Mouse (Mus musculus) gastrocnemius, adult 18-20 months (tissue): ENCODE measurements around the gene Peli3. TPM values are rescaled to one million over a fixed set of nuclear protein-coding genes. Genes with fewer than 3 reads are reported as not detected.
A peak's percentile ranks its signal among the peaks of the same experiment; 100 is the strongest.

Source experiments
- DNase-seq: peaks from one replicate; pipeline ENCODE4 v3.0.0; 2021; ENCODE audit warnings: low spot score
- total RNA-seq, 2 experiments: library from RNA; stranded (reverse); gene quantifications; 2 replicates each; pipeline ENCODE4 v1.2.3; 2021

Gene Peli3
- total RNA-seq, 2 experiments from 2014 or later: 2.4 to 2.7 TPM

DNA sequence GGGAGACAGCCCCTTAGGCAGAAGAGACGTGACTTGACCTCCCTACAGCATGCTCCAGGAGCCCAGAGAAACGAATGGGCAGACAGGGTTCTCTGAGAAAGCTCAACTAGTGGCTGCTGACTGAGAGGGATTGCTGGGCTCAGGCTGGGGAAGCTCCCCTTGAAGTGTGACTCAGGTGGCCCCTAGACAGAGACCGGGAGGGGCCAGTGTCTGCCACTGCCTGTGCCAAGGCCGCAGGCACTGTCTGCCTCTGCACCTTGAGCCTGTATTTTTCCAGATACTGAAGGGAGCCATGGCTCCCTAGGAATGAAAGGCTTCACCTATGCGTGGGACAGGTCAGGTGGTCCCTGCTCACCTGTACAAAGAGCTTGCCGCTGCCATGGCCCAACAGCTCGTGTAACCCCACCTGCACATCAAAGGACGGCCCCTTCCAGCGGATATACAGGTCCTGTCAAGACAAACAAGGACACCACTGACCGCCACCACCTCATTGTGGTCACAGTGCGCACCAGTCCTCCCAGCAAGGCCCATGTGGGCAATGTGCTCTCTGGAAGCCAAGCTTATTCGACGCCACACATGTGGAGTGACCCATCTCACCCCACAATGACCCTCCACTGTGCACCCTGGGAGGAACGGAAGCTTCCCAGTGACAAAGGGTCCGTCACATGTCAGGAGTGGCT, 26.9 kb downstream of the Peli3 start:
- DNase-seq: no peak

GRCm38 (mm10) chr19:4909376-4909775, 33.6 kb downstream of the Peli3 start:
- peak; percentile 44 for DNase-seq

DNA sequence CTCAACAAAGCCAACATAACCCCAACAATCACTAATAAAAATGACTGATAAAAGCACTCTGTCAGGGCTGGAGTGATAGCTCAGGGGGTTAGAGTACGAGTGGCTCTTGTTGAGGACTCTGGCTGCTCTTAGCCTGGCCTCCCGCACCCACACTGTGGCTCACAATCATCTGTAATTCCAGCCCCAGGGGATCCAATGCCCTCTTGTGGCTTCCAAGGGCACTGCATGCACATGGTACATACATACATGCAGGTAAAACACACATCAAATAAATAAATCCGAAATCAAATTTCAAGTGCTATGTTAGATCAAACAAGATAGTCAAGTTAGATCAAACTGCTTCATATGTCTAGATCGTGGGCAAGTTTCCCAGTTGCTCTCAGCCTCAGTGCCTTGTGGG, 34.8 kb downstream of the Peli3 start:
- peak; percentile 28 for DNase-seq

DNA sequence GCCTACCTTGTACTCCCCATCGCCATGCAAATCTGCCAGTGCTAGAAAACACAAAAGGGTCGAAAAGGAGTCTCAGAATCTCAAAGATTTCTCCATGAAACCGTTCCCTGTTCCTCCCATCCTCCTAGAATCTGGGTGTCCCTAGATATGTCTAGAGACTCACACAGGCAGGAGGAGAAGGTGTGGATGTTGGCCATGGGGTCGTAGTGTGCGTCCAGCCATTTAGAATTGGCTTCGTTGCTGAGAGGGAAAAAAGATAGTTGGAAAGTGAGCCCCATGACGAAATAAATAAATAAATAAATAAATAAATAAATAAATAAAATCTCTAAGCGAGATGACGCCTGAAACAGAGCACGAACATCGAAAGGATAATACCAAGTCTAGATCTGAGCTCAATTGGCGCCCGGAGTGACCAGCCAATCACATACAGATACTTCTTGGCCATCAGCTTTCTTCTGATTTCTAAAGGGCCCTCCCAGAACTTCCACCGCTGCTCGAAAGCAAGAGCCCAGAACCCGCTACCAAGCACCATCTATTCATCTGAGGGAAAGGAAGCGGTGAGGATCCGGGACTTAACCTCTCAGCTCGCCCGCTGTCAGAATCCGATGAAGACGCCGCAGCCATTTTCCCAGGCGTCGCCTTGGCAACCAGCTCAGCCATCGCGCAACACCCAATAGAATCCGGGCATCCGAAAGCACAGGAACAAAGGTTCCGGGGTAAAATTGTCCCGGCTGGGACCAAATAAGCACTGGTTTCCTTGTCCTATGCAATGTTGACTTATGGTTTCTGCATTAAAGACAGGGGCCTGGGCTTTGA, 36.7 kb downstream of the Peli3 start, which contains the start of gene Bbs1:
Gene Bbs1, minus strand, starts transcription at position 650 of the 816 bp plus-strand sequence.
- DNase-seq: peak; percentile 79

- no peak for DNase-seq
Measured at GRCm38 (mm10) chr19:4899888-4900287, 43.0 kb downstream of the Peli3 start.

DNA sequence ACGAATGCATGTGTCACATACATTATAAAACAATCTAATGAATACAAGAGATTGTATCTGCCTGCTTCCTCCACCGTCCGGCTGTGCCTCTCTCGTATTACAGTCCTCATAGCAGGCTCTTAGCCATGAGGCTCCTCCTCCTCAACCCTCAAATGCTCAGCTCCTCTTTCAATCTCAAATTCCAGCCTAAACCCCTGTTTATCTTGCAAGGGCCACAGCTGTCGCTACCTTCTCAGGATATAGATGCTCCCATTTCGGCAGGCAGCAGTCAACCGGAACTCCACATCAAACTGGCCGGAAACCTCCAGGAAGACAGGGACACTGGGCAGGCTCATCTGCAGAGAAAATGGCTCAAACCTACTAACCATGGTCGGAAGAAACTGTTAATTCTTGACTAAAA, 44.0 kb downstream of the Peli3 start:
- DNase-seq: no peak

- DNase-seq: no peak
Measured at GRCm38 (mm10) chr19:4896780-4897520, 46.0 kb downstream of the Peli3 start.

GRCm38 (mm10) chr19:4891798-4892197, 51.1 kb downstream of the Peli3 start:
- DNase-seq: no peak

- no peak for DNase-seq
Measured at GRCm38 (mm10) chr19:4889791-4890190, 53.1 kb downstream of the Peli3 start.

GRCm38 (mm10) chr19:4883961-4884360, 59.0 kb downstream of the Peli3 start:
- DNase-seq: no peak

Other genes starting within 250 kb of the Peli3 start
- under 1 TPM in 1 of 2 experiments, not detected in 1; 0.31 TPM for gene Gm960, start 244.5 kb downstream of the Peli3 start, total RNA-seq
- gene Sptbn2, start 232.0 kb downstream of the Peli3 start, total RNA-seq: under 1 TPM; 0.02 to 0.07 TPM
- 1 to 10 TPM; 2.3 to 2.7 TPM for gene Rbm4b, start 186.6 kb downstream of the Peli3 start, total RNA-seq
- gene Rbm4, start 149.2 kb downstream of the Peli3 start, total RNA-seq: 10 to 100 TPM; 31.4 to 34.8 TPM
- gene Gm21992, start 131.5 kb downstream of the Peli3 start, total RNA-seq: 10 to 100 TPM in 1 of 2 experiments, 1 to 10 TPM in 1; 6.8 to 12.7 TPM
- 10 to 100 TPM in 1 of 2 experiments, 1 to 10 TPM in 1; 8.0 to 10.5 TPM for gene Rbm14, start 131.5 kb downstream of the Peli3 start, total RNA-seq
- gene Ccs, start 103.8 kb downstream of the Peli3 start, total RNA-seq: 10 to 100 TPM; 20.0 to 24.1 TPM
- gene Ccdc87, start 103.8 kb downstream of the Peli3 start, total RNA-seq: not detected
- gene Ctsf, start 88.0 kb downstream of the Peli3 start, total RNA-seq: 10 to 100 TPM; 26.6 to 30.1 TPM
- 1,000 to 10,000 TPM; 7,595 to 9,342 TPM for gene Actn3, start 65.2 kb downstream of the Peli3 start, total RNA-seq
- gene Zdhhc24, start 64.5 kb downstream of the Peli3 start, total RNA-seq: 1 to 10 TPM; 2.0 to 2.3 TPM
- gene Bbs1, start 36.5 kb downstream of the Peli3 start, total RNA-seq: 1 to 10 TPM; 1.7 to 2.0 TPM
- 10 to 100 TPM; 13.2 to 14.2 TPM for gene Dpp3, start 14.8 kb downstream of the Peli3 start, total RNA-seq
- 10 to 100 TPM; 64.6 to 66.7 TPM for gene Mrpl11, start 19.0 kb upstream of the Peli3 start, total RNA-seq
- gene Npas4, start 47.2 kb upstream of the Peli3 start, total RNA-seq: not detected
- gene Slc29a2, start 80.7 kb upstream of the Peli3 start, total RNA-seq: 1 to 10 TPM; 4.1 to 5.3 TPM
- 10 to 100 TPM; 18.7 to 23.2 TPM for gene B4gat1, start 95.7 kb upstream of the Peli3 start, total RNA-seq
- gene AC124502.3, start 95.8 kb upstream of the Peli3 start, total RNA-seq: 1 to 10 TPM in 1 of 2 experiments, under 1 TPM in 1; 0.50 to 1.2 TPM
- 10 to 100 TPM; 14.8 to 15.3 TPM for gene Brms1, start 98.2 kb upstream of the Peli3 start, total RNA-seq
- 1 to 10 TPM in 1 of 2 experiments, under 1 TPM in 1; 0.71 to 1.2 TPM for gene Rin1, start 107.4 kb upstream of the Peli3 start, total RNA-seq
- gene Cd248, start 125.0 kb upstream of the Peli3 start, total RNA-seq: 10 to 100 TPM in 1 of 2 experiments, 1 to 10 TPM in 1; 6.3 to 11.8 TPM
- gene Tmem151a, start 142.4 kb upstream of the Peli3 start, total RNA-seq: under 1 TPM in 1 of 2 experiments, not detected in 1; 0.18 TPM
- 10 to 100 TPM; 45.1 to 47.0 TPM for gene Yif1a, start 145.4 kb upstream of the Peli3 start, total RNA-seq
- not detected for gene Cnih2, start 155.4 kb upstream of the Peli3 start, total RNA-seq
- gene Rab1b, start 163.9 kb upstream of the Peli3 start, total RNA-seq: 100 to 1,000 TPM; 117 to 118 TPM
- 10 to 100 TPM; 58.6 to 61.0 TPM for gene Klc2, start 175.4 kb upstream of the Peli3 start, total RNA-seq